Mouse (Mus musculus) kidney, adult 11 months (tissue): ENCODE results near the gene Il17ra.

Experiments used
- DNase-seq: peaks from one replicate; pipeline ENCODE4 v3.0.0; 2022

Il17ra gene

DNA sequence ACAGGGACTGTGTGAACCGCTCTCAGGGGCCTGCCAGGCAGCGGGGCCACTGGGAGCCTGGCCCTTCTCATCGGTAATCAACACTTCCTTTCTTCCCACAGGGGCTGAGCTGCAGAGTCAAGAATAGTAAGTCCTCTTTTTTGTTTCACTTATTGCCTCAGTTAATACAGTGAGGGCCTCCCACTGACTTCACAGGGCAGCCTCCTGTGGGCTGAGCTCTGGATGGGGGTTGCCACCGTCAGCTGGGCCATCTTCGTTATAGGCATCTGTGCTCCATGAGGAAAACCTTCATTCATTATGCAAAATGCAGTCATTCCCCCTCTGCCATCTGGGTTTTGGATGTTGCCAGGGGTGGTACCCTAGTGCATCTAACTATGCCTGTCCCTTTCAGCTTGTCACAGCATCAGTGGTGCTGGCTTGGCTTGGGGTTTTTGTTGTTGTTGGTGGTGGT lies 9.0 kb downstream of the Il17ra start:
- no peak for DNase-seq

DNA sequence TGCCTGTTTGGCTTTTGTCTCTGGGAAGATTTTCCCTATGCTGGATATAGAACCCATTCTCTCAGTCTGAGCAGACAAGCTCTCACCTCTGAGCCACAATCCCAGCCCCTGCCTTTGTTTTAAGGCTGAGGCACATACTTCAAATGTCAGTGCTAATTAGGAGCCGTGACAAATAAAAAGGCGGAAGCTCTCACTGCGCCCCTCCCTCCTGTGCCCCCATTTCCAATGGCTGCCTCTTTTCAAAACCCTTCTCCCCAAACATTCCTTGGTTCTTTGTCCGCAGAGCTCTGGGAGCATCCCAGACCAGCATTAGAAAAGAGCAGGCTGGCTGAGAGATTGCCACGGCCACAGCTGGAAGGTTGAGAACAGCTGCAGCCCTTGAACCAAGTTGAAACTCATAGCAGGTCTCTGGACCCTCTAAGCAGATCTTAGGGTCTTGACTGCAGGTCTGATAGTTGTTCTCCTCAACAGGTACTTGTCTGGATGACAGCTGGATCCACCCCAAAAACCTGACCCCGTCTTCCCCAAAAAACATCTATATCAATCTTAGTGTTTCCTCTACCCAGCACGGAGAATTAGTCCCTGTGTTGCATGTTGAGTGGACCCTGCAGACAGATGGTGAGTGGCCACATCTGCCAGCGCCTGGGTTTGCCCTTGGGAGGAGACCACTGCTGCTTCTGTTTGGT lies 9.6 kb downstream of the Il17ra start:
- DNase-seq = no peak

DNA sequence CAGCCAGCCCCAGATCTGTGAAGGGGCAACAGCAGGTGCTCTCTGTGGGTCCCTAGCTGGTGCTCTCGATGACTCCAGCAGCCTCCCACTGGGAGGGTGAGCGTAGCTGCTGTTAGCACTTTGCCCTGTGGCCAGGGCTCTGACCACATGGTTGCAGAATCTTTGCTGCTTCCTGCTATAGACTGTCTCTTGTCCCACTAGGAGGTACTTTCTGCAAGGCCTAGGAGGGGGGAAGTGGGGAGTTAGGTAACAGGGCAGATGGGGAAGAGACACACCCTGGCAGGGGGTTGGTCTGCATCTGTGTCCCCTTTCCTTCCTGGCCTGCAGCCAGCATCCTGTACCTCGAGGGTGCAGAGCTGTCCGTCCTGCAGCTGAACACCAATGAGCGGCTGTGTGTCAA lies 10.4 kb downstream of the Il17ra start:
- peak; percentile 55 for DNase-seq

DNA sequence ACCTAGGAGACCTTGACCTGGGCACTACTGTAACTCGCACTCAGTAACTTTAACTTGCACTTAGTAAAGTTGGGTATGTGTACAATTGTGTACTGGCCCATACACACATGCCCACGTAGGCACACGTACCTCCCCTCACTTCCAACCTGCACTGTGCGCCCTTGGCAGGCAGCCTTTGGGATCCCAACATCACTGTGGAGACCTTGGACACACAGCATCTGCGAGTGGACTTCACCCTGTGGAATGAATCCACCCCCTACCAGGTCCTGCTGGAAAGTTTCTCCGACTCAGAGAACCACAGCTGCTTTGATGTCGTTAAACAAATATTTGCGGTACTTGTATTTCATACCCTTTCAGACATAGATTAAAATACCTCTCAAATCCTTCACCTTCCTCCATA lies 12.2 kb downstream of the Il17ra start:
- peak; percentile 63 for DNase-seq

DNA sequence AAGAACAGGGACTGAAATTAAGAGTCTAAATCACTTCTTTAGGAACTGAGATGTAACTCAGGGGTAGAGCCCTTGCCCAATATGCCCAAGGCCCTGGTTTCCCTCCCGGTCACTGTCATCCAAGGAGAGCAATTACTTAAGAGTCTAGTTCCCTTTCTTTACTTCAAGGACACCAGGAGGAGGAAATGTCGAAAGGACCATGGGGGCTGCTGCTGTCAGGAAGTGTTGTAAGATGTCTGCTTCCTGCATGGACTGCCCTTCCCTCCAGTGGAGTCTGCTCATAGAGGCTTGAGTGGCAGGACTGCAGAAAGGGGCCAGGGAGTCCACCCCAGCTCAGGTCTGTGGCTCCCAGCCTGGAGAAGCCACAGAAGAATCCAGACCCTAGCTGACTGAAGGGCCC lies 16.3 kb downstream of the Il17ra start:
- DNase-seq = no peak

DNA sequence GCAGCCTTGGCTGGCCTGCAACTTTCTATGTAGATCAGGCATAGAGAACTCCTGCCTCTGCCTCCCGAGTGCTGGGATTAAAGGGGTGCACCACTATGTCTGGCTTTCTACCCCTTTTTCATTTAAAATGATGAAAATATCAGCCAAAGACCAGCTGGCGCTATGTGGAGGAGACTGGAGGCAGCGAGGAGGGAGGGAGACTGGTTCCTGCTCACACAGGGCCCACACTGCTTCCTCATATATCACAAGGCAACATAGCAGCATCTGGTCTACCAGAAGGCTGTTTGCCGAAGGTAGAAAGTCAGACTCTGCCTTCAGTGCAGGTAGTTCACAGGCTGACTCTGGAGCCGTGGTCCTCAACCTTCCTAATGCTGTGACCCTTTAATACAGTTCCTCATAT lies 17.3 kb downstream of the Il17ra start:
- DNase-seq = no peak

DNA sequence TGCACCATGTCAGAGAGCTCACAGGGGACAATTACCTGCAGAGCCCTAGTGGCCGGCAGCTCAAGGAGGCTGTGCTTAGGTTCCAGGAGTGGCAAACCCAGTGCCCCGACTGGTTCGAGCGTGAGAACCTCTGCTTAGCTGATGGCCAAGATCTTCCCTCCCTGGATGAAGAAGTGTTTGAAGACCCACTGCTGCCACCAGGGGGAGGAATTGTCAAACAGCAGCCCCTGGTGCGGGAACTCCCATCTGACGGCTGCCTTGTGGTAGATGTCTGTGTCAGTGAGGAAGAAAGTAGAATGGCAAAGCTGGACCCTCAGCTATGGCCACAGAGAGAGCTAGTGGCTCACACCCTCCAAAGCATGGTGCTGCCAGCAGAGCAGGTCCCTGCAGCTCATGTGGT lies 18.5 kb downstream of the Il17ra start:
- DNase-seq = no peak

DNA sequence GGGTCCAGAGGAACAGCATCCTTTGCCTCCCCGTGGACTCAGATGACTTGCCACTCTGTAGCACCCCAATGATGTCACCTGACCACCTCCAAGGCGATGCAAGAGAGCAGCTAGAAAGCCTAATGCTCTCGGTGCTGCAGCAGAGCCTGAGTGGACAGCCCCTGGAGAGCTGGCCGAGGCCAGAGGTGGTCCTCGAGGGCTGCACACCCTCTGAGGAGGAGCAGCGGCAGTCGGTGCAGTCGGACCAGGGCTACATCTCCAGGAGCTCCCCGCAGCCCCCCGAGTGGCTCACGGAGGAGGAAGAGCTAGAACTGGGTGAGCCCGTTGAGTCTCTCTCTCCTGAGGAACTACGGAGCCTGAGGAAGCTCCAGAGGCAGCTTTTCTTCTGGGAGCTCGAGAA lies 19.0 kb downstream of the Il17ra start:
- DNase-seq = no peak

DNA sequence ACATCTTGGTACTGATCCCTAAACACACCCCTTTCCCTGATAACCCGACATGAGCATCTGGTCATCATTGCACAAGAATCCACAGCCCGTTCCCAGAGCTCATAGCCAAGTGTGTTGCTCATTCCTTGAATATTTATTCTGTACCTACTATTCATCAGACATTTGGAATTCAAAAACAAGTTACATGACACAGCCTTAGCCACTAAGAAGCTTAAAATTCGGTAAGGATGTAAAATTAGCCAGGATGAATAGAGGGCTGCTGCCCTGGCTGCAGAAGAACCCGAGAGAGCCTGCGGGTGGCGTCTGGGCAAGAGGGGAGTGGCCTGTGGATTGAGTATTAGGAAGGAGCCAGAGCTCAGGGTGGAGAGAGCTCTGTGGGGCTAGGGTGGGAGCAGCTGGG lies 19.7 kb downstream of the Il17ra start:
- DNase-seq = no peak

DNA sequence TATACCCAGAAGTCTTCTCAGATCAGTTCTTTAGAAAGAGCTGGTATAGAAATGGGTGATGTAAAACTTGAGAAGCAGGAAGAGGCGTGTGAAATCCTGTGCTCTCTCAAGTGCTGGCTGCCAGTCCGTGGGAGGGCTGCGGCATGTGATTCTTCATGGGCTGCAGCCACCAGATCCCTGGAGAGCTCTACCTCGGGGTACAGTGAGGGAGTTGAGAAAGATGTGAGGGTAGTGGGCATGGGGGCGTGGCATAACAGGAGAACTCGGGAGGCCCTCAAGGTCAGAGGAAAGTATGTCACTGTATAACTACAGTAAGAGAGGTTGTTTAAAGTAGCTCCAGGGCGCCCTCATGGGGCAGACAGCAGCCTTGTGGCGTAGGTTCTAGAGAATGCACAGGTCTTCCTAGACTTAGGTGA lies 20.2 kb downstream of the Il17ra start:
- DNase-seq = peak; percentile 52

DNA sequence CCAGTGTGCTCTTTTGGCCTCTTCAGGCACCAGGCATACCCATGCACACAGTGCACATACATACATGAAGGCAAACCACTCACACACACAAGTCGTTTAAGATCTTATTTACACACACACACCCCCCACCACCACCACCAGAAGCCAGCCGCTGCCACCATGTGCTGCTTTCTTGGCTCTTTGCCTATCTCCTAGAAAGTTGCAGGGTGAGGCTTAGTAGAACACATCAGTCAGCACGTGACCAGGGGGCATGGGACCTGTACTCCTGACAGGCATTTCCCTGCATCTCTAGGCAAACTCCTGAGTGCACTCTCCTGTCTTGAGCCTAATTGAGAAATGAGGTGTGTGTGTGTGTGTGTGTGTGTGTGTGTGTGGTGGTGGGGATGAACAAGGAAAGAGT lies 22.0 kb downstream of the Il17ra start:
- DNase-seq = no peak

DNA sequence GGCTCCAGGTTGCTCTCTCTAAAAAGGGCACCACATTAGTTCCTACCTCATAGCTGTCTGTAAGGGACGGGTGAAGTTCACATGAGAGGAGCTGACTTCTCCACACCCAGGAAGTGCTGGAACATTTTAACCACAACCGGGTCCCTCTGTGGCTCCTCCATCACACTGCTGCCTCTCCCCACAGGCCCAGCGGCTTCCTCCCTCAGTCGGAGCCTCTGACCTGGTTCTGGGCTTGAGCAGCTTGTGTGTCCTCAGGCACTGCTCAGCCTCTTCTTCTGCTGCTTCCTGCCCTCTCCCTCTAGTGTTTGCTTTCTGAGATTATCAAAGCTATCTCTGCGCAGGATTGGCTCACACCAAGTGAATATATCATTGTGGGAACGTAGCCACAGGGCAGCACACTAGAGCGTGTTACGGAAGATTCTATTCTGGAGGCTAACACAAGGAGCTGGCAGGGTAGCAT lies 23.0 kb downstream of the Il17ra start:
- DNase-seq = no peak

DNA sequence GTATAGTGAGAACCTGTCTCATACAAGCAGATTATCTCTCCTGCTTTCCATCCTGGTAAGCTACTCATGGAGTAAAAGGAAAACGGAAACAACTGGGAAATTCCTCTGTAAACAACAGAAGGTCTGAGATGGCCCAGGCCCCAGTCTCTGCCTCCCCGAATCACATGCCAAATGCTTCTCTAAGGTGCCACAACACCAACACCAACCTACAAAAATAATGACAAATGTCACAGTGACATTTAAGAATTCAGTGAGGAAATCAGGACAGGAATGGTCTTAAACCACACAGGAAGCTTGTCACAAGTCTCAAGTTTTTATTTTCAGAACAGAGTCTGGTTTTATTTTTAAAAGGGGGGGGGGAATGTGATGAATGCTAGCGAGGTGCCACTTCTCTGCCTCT lies 25.6 kb downstream of the Il17ra start:
- DNase-seq = no peak

DNA sequence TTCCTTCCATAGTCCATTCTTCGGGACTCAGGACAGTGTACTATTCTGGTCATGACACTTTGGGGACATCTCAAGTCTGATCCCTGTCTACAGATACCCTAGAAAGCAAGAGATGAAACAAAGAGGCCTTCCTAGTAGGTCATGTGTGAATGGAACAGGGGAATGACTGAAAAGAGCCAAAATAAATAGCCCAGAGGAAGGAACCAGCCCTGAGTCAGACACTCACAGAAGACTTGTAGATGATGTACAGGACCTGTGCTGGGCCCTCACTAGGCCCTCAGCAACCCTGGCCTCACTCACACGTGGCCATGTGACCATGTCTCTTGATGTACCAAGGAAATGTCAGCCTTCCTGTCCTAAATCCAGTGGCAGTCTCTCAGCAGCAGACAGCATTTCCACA lies 26.4 kb downstream of the Il17ra start:
- no peak for DNase-seq

DNA sequence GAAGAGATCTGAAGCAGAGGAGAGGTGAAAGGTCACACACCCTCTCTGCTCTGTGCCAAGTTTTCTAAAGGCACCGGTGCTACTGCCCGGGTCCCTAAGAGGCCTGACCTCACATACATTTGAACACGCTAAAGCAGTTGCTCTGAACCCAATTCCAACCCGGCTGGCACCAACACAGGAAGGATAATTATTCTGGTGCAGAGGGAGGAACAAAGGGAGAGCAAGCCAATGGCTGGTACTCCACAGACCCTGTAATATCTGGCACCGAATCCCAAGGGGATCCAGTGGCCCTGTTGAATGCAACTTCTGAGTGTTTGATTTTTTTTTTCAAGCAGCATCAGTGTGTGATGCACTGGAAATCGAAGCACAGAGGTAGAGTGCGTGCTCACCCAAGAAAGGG lies 28.0 kb downstream of the Il17ra start:
- no peak for DNase-seq

DNA sequence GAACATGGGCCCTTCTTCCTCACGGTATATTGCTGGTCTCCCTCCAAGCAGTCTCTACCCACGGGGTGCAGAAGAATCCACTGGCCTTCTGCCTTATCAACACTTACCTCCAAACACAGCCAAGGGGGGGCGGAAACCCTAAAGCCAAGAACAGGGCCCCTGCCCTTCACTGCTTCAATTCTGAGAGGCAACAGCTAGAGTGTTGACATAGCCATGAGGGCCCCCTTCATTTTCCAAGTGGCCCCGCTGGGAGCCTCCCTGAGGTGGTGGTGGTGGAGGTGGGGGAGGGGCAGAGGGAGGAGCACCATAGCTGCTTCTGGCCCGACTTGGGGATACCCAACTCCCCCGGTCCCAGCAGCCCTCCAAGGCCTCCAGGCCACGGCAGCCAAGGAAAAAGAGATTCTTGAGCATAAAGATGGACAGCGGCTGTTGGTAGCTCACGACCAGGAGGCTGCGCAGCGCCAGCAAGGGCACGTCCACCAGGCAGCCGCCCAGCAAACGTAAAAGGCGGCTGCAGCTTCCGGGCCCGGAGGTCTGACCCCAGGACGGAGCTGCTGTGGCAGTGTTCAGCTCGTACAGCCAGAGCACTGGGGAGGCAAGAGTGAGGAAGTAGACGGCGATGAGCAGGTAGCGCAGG lies 28.9 kb downstream of the Il17ra start:
- no peak for DNase-seq

DNA sequence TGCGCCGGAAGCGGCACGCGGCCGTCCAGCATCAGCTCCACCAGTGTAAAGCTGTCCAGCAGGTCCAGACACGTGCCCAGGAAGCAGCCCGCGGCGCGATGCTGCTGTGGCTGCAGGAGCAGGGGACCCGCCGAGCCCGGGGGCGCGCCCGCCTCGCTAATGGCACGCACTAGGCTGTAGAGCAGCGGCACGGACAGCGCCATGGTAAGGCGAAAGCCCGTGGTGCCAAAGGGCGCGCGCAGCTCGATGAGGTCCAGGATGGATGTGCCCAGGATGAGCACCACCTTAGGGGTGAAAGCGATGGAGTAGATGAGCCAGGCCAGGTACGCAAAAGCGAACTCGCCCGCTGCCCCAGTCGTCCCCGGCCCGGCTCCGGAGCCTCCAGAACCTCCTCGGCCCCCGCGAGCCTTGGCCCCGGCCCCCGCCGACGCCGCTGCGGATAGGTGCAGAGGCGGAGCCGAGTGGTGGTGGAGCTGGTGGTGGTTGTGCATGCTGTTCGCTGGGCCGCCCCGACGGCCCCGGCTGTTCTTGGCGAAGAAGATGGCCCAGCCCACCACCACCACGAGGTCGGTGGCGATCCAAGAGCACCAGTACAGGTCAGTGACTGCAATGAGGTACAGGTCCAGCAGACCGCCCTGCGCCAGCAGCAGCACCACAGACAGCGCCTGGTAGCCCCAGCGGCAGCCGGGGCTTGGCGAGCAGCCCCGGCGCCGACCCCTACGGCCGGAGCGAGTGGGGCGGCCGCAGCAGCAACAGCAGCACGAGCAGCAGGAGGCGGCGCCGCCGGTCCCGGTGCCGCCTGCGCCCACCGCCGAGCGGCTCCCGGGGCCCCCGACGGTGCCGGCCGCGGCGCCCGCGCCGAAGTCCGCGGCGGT lies 29.7 kb downstream of the Il17ra start:
- no peak for DNase-seq

DNA sequence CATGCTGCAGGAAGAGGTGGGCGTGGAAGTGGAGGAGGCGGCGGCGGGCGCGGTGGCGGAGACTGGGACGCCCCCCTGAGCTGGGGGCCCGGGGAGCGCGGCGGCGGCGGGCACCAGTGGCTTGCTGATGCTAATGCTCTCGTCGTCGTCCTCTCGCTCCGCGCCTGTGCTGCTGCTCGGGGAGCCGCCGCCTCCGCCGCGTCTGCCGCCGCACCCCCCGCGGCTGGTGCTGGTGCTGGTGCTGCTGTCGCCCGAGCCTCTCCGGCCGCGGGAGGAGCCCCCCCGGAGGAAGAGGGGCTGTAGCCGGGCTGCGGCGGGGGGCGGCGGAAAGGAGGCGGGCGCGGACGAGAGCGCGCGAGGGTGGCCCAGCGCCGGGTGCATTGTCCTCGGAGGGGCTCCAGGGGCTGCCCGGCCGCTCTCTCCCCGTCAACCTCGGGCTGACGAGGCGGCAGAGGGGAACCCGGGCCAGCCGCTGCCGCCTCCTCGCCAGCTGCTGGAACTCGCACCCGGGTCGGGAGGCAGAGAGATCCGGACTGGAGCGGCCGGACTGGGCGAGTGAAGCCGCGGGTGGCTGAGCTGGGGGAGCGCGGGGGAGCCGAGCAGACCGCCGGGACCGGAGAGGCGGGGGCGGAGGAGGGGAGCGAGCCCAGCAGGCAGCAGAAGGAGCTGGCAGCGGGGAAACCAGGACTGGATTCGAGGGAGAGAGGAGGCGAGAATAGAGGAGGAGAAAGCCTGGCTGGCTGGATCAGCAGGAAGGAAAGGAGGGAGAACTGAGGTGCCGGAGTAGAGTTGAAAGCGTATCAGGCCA lies 30.5 kb downstream of the Il17ra start, which contains the start of gene Tmem121b:
Tmem121b (minus strand) TSS at position 434 of the 808 bp plus-strand sequence.
- DNase-seq = no peak

DNA sequence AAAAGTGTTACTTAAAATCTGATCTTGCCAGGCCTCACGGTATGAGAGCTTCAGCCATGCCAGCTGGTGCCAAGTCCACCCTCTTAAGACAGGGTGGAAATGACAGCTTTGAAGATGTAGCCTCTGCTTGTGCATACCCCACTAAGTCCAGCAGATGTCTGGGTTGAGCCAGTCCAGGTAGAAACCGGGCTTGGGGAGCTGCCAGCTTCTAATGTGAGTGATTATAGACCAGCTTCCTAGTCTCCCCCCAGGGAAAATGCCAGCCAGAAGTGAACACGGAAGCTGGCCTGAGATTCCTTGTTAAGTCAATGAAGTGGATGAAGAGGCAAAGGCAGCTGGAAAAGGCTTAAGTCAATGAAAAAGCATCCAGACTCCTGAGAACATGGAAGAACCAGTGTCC lies 33.5 kb downstream of the Il17ra start:
- DNase-seq = no peak

DNA sequence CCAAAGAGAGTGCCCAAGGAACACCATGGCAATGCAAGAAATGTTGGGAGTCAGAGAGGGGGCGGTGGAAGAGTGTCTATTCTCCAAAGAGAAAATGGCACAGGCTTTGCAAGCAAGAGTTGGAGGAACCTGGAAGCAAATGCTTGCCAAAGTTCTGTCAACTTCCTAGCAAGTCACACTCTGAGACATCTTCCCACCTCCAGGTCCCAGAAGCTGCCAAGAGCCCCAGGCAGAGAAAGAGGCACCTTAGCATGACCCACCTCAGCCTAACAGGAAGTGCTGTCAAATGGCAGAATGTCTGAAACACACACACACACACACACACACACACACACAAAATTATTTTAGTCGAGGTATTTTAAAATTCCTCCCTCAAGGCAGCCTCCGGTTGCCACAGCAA lies 41.0 kb downstream of the Il17ra start:
- no peak for DNase-seq

DNA sequence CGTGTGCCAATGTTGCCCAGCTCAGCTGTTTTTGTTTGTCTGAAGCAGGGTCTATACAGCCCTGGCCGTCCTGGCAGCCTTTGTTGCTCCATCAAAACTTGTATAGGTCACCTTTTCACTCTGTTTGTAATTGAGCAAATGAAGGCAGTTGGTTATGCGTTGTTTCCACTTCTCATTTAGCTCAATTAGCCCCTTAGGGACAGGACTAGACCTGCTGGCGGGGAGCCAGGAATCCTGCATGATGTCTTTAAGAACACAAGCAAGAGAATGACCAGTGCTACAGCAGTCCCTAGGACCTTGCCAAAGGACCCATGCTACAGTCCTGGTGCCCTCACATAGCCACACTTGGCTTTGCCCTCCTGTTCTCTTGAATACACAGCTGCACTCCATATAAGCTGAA lies 42.5 kb downstream of the Il17ra start:
- peak; percentile 17 for DNase-seq

DNA sequence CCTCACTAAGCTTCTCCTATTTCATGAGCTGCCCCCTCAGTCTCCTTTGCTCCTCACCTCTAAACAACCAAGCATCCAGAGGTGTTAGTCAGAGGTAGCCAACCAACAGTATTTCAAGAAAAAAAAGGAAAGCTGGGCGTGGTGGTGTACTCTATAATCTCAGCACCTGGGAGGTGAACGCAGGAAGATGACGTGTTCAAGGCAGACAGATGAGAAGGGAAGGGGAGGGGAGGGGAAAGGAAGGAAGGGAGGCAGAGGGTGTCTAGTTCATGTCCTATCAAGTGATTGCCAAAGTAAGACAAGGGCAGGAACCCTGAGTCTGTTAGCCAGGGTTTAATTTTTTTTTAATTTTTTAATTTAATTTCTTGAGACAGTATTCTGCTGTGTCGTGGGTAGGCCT lies 45.6 kb downstream of the Il17ra start:
- DNase-seq = no peak

DNA sequence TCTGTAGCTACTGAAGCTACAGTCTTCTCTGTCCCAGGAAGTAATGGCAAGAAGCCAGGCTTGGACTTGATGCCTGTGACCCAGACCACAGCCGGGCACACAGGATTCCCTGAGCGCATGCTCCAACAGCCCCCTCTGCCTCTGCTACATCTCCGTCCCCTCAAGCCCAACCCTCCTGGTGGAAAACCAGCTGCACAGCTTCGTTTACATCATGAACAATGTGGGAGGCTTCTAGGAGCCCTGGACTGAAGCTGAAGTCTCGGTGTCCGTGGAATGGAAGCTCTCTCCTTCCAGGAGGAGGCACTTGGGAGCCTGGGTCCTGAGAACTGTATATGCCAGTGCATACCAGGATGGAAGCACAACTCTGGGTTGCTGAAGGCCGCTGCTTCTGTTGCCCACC lies 46.9 kb downstream of the Il17ra start:
- DNase-seq = no peak
